Comparison of ENCODE assay signal across 8 mouse cellular contexts in the genomic region with DNA sequence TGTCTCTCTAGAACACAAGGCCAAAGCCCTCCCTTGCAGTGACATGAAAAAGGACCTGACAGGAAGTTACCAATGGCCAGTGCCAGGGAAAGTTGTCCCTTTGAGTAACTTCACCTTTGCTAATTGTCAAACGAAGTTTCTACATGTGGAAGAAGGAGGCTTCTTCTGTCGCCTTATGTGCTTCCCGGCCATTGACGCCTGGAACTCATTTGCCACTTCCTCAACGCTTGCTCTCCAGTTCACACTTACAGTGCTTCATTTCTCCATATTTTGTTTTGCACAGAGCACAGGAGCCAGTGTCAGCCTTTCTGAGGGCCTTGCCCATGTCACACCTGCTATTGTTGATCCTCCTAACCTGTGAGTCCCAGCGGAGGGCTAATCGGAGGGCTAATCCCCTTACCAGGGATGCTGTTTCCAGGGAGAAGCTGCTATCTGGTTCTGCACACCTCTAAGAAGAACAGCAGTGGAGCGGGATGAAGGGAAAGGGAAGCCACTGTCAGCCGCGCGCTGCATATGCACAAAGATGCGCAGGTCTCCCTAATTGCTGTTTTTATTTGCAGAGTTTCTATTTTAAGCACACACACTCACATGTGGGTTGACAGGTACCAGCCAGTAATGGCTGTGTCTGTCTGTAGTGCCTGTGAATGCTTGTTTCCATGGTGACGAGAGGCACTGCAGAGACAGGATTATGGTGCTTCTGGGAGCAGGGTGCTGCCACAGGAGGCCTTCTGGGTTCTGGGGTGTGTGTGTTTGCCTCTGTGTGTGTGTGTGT.
DNase-seq lines count a peak whose midpoint lies in the region; ATAC-seq and TF ChIP-seq lines count a peak whose summit lies in the region.
"Had no signal": no experiment of that assay in that cellular context is flagged by ENCODE, and none has a peak within 500 bp of the region (broad histone marks: within the 10 kb centered on the region; RNA-seq: fewer than 3 reads in every experiment).

No protein-coding gene starts in this region.

- peak; percentile 70 for ATAC-seq in neural tube, embryonic 14.5 days (ENCODE audit: low read depth)

- peak overlapping the region; percentile 89 for H3K27ac ChIP-seq in cortical plate, adult 2 months (ENCODE audit: insufficient read depth, low read length)
- H3K27ac ChIP-seq in forebrain, embryonic 10.5 days, result peak overlapping the region; percentile 65; the same call in 1 of the 2 replicates
- peak overlapping the region; percentile 80 for H3K27ac ChIP-seq in neural tube, embryonic 14.5 days (ENCODE audit: low read depth, low read length)
- H3K27ac ChIP-seq: lung, embryonic 15.5 days had no signal

- no peak overlapping the region for H3K4me2 ChIP-seq in neural tube, embryonic 14.5 days (ENCODE audit: low read depth, low read length)
- H3K4me2 ChIP-seq: lung, embryonic 15.5 days had no signal

- H3K4me3 ChIP-seq in cortical plate, adult 2 months (ENCODE audit: insufficient read depth, low read length), result no peak overlapping the region
- H3K4me3 ChIP-seq in forebrain, embryonic 10.5 days, result no peak overlapping the region
- H3K4me3 ChIP-seq in neural tube, embryonic 14.5 days (ENCODE audit: low read depth, low read length), result no peak overlapping the region
- H3K4me3 ChIP-seq: lung, embryonic 15.5 days had no signal

- H3K4me1 ChIP-seq in cortical plate, adult 2 months (ENCODE audit: control insufficient read depth, insufficient read depth, low read length), result peaks cover 28% of the 10 kb centered on the region
- H3K4me1 ChIP-seq in forebrain, embryonic 10.5 days, result peaks cover 63% of the 10 kb centered on the region
- H3K4me1 ChIP-seq in neural tube, embryonic 14.5 days (ENCODE audit: control insufficient read depth, insufficient read depth, low read length), result peaks cover 54% of the 10 kb centered on the region

- peak; percentile 32 for DNase-seq in forebrain, embryonic 10.5 days (ENCODE audit: extremely low spot score, low spot score)
- peak; percentile 54 to 64 for DNase-seq in layer of hippocampus, postnatal 14 days (ENCODE audit: low spot score in 2 of 2)
- DNase-seq in thymus, postnatal 4 days, result no peak
- no peak for DNase-seq in liver
- DNase-seq in thymus, postnatal 10 days (ENCODE audit: low spot score in 2 of 2), result no peak

- H3K9ac ChIP-seq in neural tube, embryonic 14.5 days (replicated peaks; ENCODE audit: low read depth, low read length), result peak overlapping the region; percentile 32
- H3K9ac ChIP-seq: lung, embryonic 15.5 days had no signal

- no peaks in the 10 kb centered on the region for H3K9me3 ChIP-seq in forebrain, embryonic 10.5 days
- no peaks in the 10 kb centered on the region for H3K9me3 ChIP-seq in neural tube, embryonic 14.5 days (ENCODE audit: control insufficient read depth, low read length)
- H3K9me3 ChIP-seq: lung, embryonic 15.5 days had no signal

- TF ChIP-seq CTCF in cortical plate, adult 2 months (IDR thresholded peaks at IDR 0.05; ENCODE audit: extremely low read depth, insufficient read depth, low read length), result no peak

- no peaks in the 10 kb centered on the region for H3K36me3 ChIP-seq in forebrain, embryonic 10.5 days (replicated peaks)
- no peaks in the 10 kb centered on the region for H3K36me3 ChIP-seq in neural tube, embryonic 14.5 days (ENCODE audit: control insufficient read depth, insufficient read depth, low read length)
- H3K36me3 ChIP-seq: lung, embryonic 15.5 days had no signal

- 0 out of 2 replicates have a peak, but pooled peaks have one; percentile 10 for TF ChIP-seq POLR2A in cortical plate, adult 2 months (IDR thresholded peaks at IDR 0.05; ENCODE audit: extremely low read depth, insufficient read depth, low read length)

- 49% methylated on average over 13 of the region's 13 CpGs for WGBS in forebrain, embryonic 10.5 days
- 48% methylated on average over 13 of the region's 13 CpGs for WGBS in neural tube, embryonic 14.5 days

- H3K27me3 ChIP-seq in forebrain, embryonic 10.5 days (ENCODE audit: poor library complexity, severe bottlenecking), result no peaks in the 10 kb centered on the region
- no peaks in the 10 kb centered on the region for H3K27me3 ChIP-seq in neural tube, embryonic 14.5 days (ENCODE audit: control insufficient read depth, insufficient read depth, low read length)
- H3K27me3 ChIP-seq: lung, embryonic 15.5 days had no signal

Comparison
In these comparisons a context has a peak if more than half of its experiments do, and no peak if none do; other contexts are left out.
1. DNase-seq: peak in forebrain, embryonic 10.5 days (single experiment) and layer of hippocampus, postnatal 14 days (2 of 2); none in thymus, postnatal 4 days (single experiment), liver (single experiment) and thymus, postnatal 10 days (0 of 2).
2. Peak in every context shown above with its lines, with median percentiles within 50 percentile points of each other: H3K27ac ChIP-seq.